Mouse (Mus musculus) liver, postnatal 0 days (tissue): ENCODE results near the gene Efnb1.

Source experiments
- CTCF ChIP-seq: sonication (generic); IDR thresholded peaks from 2 replicates; pipeline ENCODE4 v1.5.1; 2016; ENCODE audit warnings: antibody characterized with exemption, low read depth
- EP300 ChIP-seq: IDR thresholded peaks from 2 replicates; pipeline ENCODE4 v1.6.1; 2016; ENCODE audit warnings: antibody characterized with exemption, low read depth, mild to moderate bottlenecking

DNA sequence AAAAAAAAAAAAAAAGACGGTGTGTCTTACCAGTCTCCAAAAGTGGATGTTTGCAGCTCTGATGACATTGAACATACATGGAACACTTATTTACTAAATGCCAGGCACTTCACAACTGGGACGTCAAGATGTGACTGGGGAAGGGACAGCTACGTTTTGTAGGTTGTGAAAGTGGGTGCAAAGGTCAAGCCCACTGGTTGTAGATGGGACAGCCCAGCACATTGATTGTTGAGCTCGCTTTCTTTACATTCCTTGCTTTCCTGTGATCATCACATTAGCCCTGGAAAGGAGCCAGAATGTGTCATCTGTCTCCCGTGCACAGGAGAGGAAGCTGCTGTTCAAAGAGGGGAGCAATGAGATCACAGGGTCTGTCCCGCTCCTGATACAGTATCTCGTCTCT, 31.6 kb downstream of the Efnb1 start:
- TF ChIP-seq CTCF (no peak), EP300 (no peak)
